Mouse (Mus musculus) heart, embryonic 13.5 days (tissue): ENCODE measurements around the gene Slc19a3. TPM values are rescaled to one million over a fixed set of nuclear protein-coding genes. Genes with fewer than 3 reads are reported as not detected.
"Not testable (repeated sequence)": the region's sequence is repeated elsewhere in the genome, so short reads cannot be mapped to it uniquely, and the experiment has no call there.

Experiments
- ATAC-seq: fragments of 200-750 bp; cut with Nextera tagmentation; 2 replicates; pipeline ENCODE4 v1.8.0; 2017; ENCODE audit warnings: moderate TSS enrichment; ENCODE audit not compliant: insufficient number of reproducible peaks, low FRiP score, low TSS enrichment; ENCODE audit errors: extremely low read depth
- H3K27ac ChIP-seq: fragments of 300-500 bp; sonication (generic); replicated peaks from 2 replicates; pipeline ENCODE4 v1.5.1; 2015; ENCODE audit warnings: moderate library complexity, mild to moderate bottlenecking, inconsistent platforms
- H3K27me3 ChIP-seq: fragments of 300-500 bp; sonication (generic); replicated peaks from 2 replicates; pipeline ENCODE4 v1.6.1; 2015; ENCODE audit warnings: mild to moderate bottlenecking, inconsistent platforms
- H3K36me3 ChIP-seq: fragments of 300-500 bp; sonication (generic); 2 replicates; pipeline ENCODE4 v1.6.1; 2015; ENCODE audit warnings: mild to moderate bottlenecking, inconsistent platforms
- H3K4me1 ChIP-seq: fragments of 300-500 bp; sonication (generic); 2 replicates; pipeline ENCODE4 v1.6.1; 2015; ENCODE audit warnings: inconsistent platforms
- H3K4me2 ChIP-seq: fragments of 300-500 bp; sonication (generic); 2 replicates; pipeline ENCODE4 v1.6.1; 2015; ENCODE audit warnings: inconsistent platforms, mild to moderate bottlenecking, moderate library complexity
- H3K4me3 ChIP-seq: fragments of 300-500 bp; sonication (generic); 2 replicates; pipeline ENCODE4 v1.5.1; 2015; ENCODE audit warnings: moderate library complexity, mild to moderate bottlenecking, inconsistent platforms
- H3K9ac ChIP-seq: fragments of 300-500 bp; sonication (generic); 2 replicates; pipeline ENCODE4 v1.6.1; 2015; ENCODE audit warnings: inconsistent platforms, mild to moderate bottlenecking, moderate library complexity
- H3K9me3 ChIP-seq: fragments of 300-500 bp; sonication (generic); 2 replicates; pipeline ENCODE4 v1.6.1; 2016; ENCODE audit warnings: inconsistent platforms
- WGBS: fragments of 180-500 bp; shearing (Covaris S2); methylation state at CpG from one replicate; pipeline ENCODE4 v1.1.7; 2015; ENCODE audit warnings: mixed read lengths; 5-methylcytosine and 5-hydroxymethylcytosine counted together
- polyA plus RNA-seq: library from polyadenylated mRNA; unstranded; fragments of >200 nt; fragmentation: Nextera tagmentation; extraction: Ambion mirVana; gene quantifications from 2 replicates; pipeline ENCODE4 v1.2.1, GENCODE M21; 2015

The Slc19a3 gene
- polyA plus RNA-seq, 1 experiment from 2014 or later: 1.6 TPM

GRCm38 (mm10) chr1:83006218-83007179 is 31.7 kb downstream of the Slc19a3 start:
- no peaks in the 10 kb centered on the region for H3K27me3 ChIP-seq
- no peaks in the 10 kb centered on the region for H3K9me3 ChIP-seq
- peak overlapping the region; percentile 15; the same call in 1 of the 2 replicates for H3K27ac ChIP-seq
- ATAC-seq: no peak
- no peak overlapping the region for H3K4me3 ChIP-seq
- H3K4me2 ChIP-seq: 0 out of 2 replicates have a peak overlapping the region, but pooled peaks have one; percentile 9
- H3K4me1 ChIP-seq: peaks cover 21% of the 10 kb centered on the region
- 47% methylated on average over 8 of the region's 8 CpGs for WGBS
- no peak overlapping the region for H3K9ac ChIP-seq
- H3K36me3 ChIP-seq: no peaks in the 10 kb centered on the region

GRCm38 (mm10) chr1:83000306-83000705 is 37.9 kb downstream of the Slc19a3 start, which contains the start of gene Gm47959:
Gene Gm47959 (plus strand): TSS chr1:83000548.
- 93% methylated on average over 9 of the region's 9 CpGs for WGBS
- H3K4me2 ChIP-seq, H3K9ac ChIP-seq, H3K9me3 ChIP-seq, H3K27ac ChIP-seq, H3K27me3 ChIP-seq, H3K36me3 ChIP-seq, H3K4me3 ChIP-seq, ATAC-seq, H3K4me1 ChIP-seq: not testable (repeated sequence)

DNA sequence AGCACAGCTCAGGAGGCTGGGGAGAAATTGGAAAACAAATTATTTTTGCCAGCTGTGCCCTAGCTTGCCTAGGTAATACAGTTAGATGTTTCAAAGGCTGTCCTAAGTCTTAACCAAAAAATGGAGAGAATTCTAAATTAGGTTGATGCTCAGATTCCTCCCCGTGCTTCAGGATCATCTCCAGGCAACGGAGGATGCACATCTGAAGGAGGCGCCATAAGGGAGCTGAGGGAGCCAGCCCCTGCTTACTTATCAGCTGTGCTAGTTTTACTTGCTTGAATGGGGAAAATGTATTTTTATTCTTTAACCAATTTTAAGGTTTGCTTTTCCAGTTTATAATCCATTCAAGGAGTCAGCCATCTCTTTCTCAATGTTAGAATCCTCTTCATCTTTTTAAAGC is 44.3 kb downstream of the Slc19a3 start:
- 76% methylated on average over 3 of the region's 3 CpGs for WGBS
- no peak overlapping the region for H3K4me2 ChIP-seq
- H3K9ac ChIP-seq: no peak overlapping the region
- ATAC-seq: no peak
- H3K4me3 ChIP-seq: no peak overlapping the region
- H3K36me3 ChIP-seq: no peaks in the 10 kb centered on the region
- H3K27ac ChIP-seq: no peak overlapping the region
- H3K9me3 ChIP-seq: no peaks in the 10 kb centered on the region
- no peaks in the 10 kb centered on the region for H3K27me3 ChIP-seq
- H3K4me1 ChIP-seq: peaks cover 10% of the 10 kb centered on the region; the same call in 1 of the 2 replicates

DNA sequence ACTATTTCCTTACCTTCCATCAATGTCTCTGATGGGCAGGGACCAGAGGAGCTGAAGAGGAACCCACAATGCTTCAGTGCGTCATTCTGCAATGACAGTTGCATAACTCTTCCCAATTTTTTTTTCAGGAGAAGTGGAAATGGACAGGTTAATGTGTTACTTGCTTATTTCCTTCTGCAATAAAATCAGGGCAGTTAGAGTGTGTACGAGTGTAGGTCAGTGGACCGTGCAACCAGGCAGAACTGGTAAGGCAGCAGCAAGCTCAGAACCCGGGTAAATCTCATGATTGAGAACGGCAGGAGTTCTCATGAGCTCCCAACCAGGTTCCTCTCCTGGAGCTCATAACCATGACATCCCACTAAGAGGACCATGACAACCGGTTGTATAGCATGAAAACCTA is 46.2 kb downstream of the Slc19a3 start:
- no peaks in the 10 kb centered on the region for H3K36me3 ChIP-seq
- ATAC-seq: no peak
- no peak overlapping the region for H3K27ac ChIP-seq
- WGBS: 87% methylated on average over 6 of the region's 6 CpGs
- H3K4me2 ChIP-seq: no peak overlapping the region
- no peaks in the 10 kb centered on the region for H3K27me3 ChIP-seq
- H3K4me1 ChIP-seq: peaks cover 14% of the 10 kb centered on the region
- no peak overlapping the region for H3K9ac ChIP-seq
- H3K4me3 ChIP-seq: no peak overlapping the region
- H3K9me3 ChIP-seq: no peaks in the 10 kb centered on the region

- H3K4me2 ChIP-seq: no peak overlapping the region
- H3K4me1 ChIP-seq: peaks cover 14% of the 10 kb centered on the region
- no peaks in the 10 kb centered on the region for H3K36me3 ChIP-seq
- no peaks in the 10 kb centered on the region for H3K27me3 ChIP-seq
- H3K27ac ChIP-seq: no peak overlapping the region
- WGBS: 79% methylated on average over 3 of the region's 3 CpGs
- no peak for ATAC-seq
- no peak overlapping the region for H3K9ac ChIP-seq
- no peaks in the 10 kb centered on the region for H3K9me3 ChIP-seq
- H3K4me3 ChIP-seq: no peak overlapping the region
Measured at GRCm38 (mm10) chr1:82991596-82991995, 46.7 kb downstream of the Slc19a3 start.

GRCm38 (mm10) chr1:82991062-82991461 is 47.2 kb downstream of the Slc19a3 start:
- Histone ChIP-seq H3K4me2 (no peak overlapping the region), H3K4me3 (no peak overlapping the region), H3K9ac (no peak overlapping the region), H3K9me3 (no peaks in the 10 kb centered on the region), H3K36me3 (no peaks in the 10 kb centered on the region), H3K27me3 (no peaks in the 10 kb centered on the region), H3K4me1 (peaks cover 14% of the 10 kb centered on the region), H3K27ac (no peak overlapping the region)
- 61% methylated on average over 4 of the region's 4 CpGs for WGBS
- ATAC-seq: no peak

DNA sequence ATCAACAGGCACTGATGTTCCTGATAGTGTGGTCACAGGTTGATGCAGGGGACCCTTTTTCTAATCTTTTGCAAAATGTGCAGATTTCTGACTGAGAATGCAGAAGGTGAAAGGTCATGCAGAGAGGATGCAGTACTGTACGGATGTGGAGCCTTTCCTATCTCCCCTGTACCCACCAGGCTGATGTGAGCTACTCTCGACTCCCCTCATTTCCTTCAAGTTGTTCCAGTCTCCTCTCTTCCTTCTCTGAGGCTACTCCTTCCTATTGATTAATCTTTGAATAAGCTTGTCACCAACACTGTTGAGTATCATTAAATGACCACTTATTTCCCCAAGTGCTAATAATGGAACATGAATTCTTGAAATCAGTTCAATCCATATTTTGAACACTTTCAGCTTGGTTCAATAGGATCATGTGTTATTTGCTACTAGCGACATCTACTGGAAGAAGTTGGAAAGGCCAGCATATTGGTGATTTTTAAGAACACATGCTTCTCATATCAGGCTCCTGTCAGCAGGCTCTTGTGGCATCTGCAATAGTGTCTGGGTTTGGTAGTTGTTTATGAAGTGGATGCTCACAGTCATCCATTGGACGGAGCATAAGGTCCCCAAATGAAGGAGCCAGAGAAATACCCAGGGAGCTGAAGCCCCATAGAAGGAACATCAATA is 50.6 kb downstream of the Slc19a3 start:
- Histone ChIP-seq H3K4me1 (peaks cover 14% of the 10 kb centered on the region), H3K4me2 (no peak overlapping the region), H3K27me3 (no peaks in the 10 kb centered on the region), H3K27ac (no peak overlapping the region), H3K36me3 (no peaks in the 10 kb centered on the region), H3K9me3 (peaks cover 8% of the 10 kb centered on the region), H3K9ac (no peak overlapping the region), H3K4me3 (no peak overlapping the region)
- 17% methylated on average over 4 of the region's 4 CpGs for WGBS
- ATAC-seq: no peak

DNA sequence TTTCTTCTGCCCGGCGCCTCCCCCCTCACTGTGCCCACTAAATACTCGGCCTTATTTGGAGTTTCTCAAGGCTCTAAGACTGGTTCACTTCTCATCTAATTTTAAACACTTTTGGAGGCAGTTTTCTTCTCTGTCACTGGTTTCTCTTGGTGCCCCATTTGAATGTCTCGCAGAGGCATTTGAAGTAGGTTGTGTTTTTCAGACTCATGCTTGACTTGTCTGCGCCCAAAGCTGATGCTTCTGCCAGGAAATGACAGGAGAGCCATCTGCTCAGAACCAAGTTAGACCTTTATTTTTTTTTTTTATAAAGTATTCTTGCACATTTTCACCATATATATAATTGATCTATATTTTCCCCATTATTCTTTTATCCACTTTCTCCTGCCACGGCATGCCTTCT is 51.5 kb downstream of the Slc19a3 start:
- H3K9me3 ChIP-seq: peaks cover 8% of the 10 kb centered on the region
- H3K4me3 ChIP-seq: no peak overlapping the region
- H3K4me2 ChIP-seq: no peak overlapping the region
- WGBS: 82% methylated on average over 6 of the region's 6 CpGs
- no peak for ATAC-seq
- H3K27me3 ChIP-seq: no peaks in the 10 kb centered on the region
- no peak overlapping the region for H3K27ac ChIP-seq
- no peak overlapping the region for H3K9ac ChIP-seq
- peaks cover 14% of the 10 kb centered on the region for H3K4me1 ChIP-seq
- H3K36me3 ChIP-seq: no peaks in the 10 kb centered on the region

- H3K9ac ChIP-seq: no peak overlapping the region
- H3K27ac ChIP-seq: no peak overlapping the region
- H3K9me3 ChIP-seq: no peaks in the 10 kb centered on the region
- no peak overlapping the region for H3K4me2 ChIP-seq
- no peak overlapping the region for H3K4me3 ChIP-seq
- ATAC-seq: no peak
- H3K36me3 ChIP-seq: no peaks in the 10 kb centered on the region
- H3K4me1 ChIP-seq: peaks cover 19% of the 10 kb centered on the region
- no peaks in the 10 kb centered on the region for H3K27me3 ChIP-seq
Measured at GRCm38 (mm10) chr1:82977840-82978239, 60.4 kb downstream of the Slc19a3 start.

DNA sequence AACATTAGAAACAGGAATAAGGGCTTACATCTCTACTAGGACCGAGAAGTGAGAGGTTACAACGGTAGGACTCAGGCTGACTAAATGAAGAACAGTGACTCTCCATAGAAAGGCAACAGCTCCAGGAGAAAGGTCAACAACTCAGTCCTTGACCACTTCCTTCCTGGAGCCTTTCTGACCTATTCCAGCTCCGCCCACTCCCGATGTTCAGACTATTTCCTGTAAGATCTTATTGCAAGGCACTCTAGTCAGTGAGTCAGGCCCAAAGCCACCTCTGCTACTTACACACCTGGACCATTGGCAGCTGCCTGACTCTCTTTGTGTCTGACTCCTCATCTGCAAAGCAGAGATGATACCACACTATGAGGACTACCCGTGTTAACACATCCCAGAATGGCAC is 62.5 kb downstream of the Slc19a3 start:
- Histone ChIP-seq H3K27ac (no peak overlapping the region), H3K9me3 (no peaks in the 10 kb centered on the region), H3K4me1 (peaks cover 38% of the 10 kb centered on the region), H3K27me3 (no peaks in the 10 kb centered on the region), H3K9ac (no peak overlapping the region), H3K36me3 (no peaks in the 10 kb centered on the region), H3K4me3 (no peak overlapping the region), H3K4me2 (no peak overlapping the region)
- no peak for ATAC-seq
- WGBS: 60% methylated on average over 5 of the region's 5 CpGs

- no peak for ATAC-seq
- Histone ChIP-seq H3K4me3 (no peak overlapping the region), H3K4me1 (peaks cover 38% of the 10 kb centered on the region), H3K27ac (peak overlapping the region; percentile 59), H3K4me2 (peak overlapping the region; percentile 24), H3K9ac (no peak overlapping the region), H3K9me3 (no peaks in the 10 kb centered on the region), H3K27me3 (no peaks in the 10 kb centered on the region), H3K36me3 (no peaks in the 10 kb centered on the region)
- WGBS: 57% methylated on average over 9 of the region's 9 CpGs
Measured at GRCm38 (mm10) chr1:82974342-82974741, 63.9 kb downstream of the Slc19a3 start.
